Mouse (Mus musculus) layer of hippocampus, adult 9-11 months (tissue): ENCODE results near the gene Mfsd13b.
"Not testable (repeated sequence)": the region's sequence is repeated elsewhere in the genome, so short reads cannot be mapped to it uniquely, and the experiment has no call there.

Experiments used
- DNase-seq: peaks from one replicate; pipeline ENCODE4 v3.0.0; 2022

Mfsd13b gene

DNA sequence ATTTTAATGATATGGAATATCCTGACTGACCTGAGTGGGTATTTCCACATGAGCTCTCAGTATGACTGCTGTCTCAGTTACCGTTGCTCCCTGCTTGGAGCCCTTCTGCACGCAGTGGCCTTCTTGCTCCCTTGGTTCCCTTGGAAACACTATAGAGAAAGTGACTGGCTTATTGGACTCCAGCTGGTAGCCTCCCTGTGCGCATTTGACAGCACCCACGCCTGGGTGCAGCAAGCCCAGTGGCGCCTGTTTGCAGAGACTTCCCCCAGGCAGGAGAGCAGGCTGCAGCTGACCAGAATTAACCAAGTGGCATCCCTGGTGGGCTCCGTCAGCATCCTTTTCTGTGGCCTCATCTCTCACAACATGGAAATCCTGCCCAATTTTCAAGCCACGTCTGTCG, 8.9 kb downstream of the Mfsd13b start:
- DNase-seq = peak; percentile 41

DNA sequence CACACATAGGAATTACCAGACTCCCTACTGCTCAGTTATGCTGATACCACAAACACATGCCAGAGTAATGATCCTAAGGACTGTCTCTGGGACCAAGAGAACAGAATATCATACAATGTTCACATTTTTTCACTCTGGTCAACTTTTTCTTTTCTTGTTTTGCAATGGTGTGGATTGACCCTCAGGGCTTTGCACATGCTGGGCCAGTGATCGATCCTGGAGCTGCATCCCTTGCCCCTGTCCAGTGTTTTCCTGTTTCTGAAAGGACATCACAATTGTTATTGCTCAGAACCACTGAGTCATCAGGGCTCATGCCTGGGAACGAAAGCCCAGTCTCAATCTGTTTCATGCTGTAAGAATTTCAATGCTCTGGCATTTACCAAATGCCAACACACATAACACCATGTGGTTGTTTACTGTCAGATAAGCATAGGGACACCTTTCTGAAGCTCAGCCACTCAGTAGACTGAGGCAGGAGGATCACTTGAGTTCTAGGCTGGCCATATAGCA, 16.8 kb downstream of the Mfsd13b start:
- no peak for DNase-seq

DNA sequence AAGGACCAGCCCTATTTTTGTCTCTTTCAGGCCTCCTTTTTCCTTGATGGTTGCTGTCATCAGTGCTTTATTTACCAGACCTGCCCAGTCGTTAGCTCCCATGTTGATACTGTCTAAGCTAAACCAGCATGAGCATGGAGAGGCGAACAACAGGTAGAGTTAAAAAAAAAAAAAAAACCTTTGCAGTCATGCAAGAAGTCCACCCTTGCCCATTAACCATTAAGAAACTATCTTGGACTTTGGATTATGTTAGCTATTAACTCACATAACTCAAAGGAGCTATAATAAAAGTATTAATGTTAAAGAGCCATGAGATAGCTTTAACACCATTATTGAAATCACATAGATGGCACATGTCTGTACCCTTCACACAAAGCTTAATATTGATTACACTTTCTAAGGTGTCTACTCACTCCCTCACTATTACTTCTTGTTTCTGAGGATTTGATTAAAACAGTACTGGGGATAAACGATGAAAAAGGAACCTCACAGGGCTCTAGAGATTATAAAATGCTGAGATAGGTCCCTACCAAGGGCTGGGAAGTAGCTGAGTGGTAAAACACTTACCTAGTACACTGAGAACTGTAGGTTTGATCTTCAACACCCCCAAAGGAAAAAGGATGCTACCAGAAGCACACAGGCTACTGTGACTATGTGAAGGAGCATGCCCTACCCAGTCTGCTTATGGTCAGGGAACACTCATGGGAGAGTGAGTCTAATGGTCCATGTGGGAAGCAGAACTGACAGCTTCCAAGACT, 17.9 kb downstream of the Mfsd13b start:
- no peak for DNase-seq

GRCm38 (mm10) chr7:121001879-121002278, 19.6 kb downstream of the Mfsd13b start:
- DNase-seq = no peak

DNA sequence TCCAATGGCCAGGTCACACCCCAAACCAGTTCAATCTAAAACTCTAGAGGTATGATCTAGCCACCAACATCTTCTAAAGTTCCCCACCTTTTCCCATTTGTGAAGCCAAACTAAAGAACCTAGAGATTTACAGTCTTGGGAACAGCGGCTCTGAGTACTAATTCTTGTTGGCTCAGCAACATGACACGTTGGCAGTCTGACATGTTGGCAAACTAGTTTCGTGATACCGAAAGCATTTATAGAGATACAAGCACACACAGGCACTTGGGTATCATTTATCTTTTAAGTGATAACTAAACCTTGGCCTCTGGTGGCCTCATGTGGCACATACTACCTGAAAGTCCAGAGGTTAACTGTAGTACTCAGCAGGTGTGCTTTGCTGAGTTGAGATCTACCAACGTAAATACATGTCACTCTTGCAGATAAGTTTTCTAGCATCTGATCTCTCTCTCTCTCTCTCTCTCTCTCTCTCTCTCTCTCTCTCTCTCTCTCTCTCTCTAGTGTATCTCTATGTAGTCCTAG, 20.2 kb downstream of the Mfsd13b start:
- DNase-seq = no peak

DNA sequence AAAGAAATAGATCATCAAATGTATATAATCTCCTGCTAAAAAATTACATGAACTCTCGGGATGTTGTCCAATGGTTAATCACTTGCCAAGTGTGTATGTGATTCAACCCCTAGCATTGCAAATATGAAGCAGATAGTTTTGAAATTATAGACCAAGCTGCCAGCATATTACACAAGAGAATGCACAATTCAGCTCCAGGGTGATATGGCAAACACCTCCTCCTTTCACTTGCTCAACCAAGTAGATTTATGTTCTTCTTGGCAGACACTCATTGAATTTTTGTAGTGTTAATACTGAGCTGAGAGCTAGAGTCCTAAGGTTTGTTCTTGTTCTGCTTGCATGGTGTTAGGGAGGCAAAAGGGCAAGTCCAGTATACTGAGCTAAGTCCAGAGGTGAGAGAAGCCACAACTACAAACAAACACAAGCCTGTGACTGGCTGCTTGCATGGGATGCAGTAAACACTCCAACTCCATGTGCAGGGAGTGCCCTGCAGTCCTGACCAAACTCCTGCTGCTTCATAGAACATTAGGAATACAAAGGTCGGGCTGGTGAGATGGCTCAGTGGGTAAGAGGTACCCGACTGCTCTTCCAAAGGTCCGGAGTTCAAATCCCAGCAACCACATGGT, 21.6 kb downstream of the Mfsd13b start:
- no peak for DNase-seq

DNA sequence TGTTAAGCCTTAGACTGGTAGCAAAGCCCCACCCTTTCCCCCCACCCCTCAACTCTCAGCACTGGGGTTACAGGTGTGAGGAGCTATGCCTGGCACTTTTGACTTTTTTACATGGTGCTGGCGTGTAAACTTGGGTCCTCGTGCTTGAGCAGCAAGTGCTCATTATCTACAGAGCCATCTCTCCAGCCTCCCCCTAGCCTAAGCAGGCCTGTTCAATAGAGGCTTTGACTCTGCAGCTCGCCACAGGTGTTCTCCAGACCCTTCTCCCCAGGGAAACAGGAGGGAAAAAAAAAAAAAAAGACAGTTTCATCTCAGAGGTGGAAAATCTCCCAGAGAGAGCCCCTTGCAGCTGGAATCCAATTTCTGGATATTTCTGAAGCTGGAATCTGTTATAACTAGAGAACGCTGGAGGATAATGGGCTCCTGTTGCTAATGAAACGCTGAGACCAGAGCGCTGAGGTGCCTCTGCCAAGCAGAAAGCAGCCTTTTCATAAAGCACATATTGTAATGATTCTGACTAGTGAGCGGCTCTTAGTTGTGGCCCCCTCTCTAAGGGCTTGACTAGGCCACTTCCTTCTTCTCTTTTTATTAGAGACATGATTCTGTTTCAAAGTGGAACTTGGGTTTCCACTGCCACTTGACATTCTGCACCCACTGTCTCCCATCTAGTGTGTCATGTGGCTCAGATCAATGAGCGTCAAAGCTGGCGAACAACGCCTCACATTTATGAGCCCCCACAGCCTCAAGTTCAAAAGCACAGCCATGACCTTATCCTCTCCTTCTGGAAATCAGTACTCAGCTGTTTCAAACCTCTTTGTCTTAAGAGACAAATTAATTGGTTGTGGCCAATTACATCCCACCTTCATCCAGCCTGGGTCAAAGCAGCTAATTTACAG, 29.7 kb downstream of the Mfsd13b start:
- no peak for DNase-seq

- DNase-seq = no peak
Observed at GRCm38 (mm10) chr7:121014486-121014885, 32.2 kb downstream of the Mfsd13b start.

DNA sequence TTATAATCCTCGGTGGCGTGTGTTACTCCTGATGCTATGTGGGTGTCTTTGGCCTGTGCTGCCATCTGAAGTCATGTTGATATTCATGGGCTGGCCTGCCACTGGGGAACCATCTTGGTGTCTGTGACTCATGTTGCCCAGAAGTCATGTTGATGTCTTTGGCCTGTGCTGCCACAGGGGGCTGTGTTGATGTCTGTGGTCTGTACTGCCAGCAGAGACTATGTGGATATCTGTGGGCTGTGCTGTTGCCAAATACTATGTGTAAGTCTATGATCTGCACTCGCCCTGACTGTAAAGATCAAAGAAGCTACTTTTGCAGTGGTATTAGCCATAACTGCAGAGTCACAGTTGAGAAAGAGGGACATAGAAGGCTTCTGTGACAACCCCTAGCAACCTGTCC, 36.5 kb downstream of the Mfsd13b start:
- DNase-seq = no peak

DNA sequence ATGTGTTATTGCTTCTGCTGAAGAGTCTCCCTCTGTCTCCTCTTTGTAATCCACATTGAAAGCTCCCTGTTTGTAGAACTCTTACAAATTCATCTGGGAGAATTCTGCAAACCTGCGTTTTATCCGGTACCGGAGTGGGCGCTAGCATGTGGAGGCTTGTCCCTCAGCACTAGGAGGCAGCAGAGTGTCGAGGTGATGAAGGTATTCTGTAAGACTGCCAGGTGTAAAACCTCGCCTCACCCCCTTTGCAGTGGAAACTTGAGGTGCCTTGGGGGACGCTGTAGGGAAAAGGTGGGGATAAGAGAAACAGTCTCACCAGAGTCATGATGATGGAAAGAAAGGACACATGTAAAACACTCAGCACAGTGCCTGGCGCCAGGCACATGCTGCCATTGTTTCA, 38.0 kb downstream of the Mfsd13b start:
- no peak for DNase-seq

DNA sequence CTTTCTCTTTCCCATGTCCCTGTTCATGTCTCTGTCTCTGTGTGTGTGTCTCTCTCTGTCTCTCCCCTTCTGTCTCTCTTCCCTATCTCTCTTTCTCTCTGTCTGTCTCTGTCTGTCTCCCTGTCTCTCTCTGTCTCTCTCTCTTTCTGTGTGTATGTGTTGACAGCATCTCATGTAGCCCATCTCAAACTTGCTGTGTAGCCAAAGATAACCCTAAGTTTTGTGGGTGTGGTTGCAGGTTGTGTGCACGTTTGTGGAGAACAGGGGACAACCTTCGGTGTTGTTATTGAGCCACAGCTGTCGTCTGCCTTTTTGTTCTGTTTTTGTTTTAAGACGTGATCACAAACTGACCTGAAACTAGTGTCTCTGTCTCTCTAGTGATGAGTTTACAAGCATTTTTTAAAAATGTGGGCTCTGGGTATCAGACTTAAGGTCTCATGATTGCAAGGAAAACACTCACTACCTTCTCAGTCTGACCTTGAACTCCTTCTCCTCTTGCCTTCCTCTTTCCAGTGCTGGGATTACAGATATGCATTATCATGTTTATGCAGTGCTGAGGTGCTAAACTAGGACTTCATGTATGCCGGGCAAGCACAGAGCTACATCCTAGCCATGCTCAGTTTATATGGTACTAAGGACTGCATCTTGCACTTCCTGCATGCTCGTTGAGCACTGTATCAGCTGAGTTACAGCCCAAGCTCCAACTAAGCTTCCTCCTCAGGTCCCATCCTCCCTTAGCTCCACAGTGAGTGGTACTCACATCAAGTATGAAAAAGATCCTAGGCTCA, 43.1 kb downstream of the Mfsd13b start:
- DNase-seq = no peak

DNA sequence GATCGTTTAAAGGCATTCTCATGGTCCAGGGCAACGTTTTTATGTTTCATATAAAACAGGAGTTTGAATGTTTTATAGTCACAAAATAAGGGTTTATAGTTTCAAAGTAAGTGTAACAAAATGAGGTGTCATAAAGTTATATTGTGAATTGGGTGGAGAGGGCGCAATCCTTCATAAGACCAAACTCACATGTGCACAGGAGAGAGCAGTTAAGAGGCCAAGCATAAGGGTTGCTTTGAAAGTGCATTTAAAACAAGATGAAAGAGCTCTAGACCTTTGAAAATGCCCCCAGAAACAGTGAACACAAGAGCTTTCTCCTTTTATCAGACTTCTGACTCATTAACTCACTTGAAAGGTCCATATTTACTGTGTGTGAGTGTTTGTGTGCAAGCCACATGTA, 44.0 kb downstream of the Mfsd13b start:
- DNase-seq = no peak

DNA sequence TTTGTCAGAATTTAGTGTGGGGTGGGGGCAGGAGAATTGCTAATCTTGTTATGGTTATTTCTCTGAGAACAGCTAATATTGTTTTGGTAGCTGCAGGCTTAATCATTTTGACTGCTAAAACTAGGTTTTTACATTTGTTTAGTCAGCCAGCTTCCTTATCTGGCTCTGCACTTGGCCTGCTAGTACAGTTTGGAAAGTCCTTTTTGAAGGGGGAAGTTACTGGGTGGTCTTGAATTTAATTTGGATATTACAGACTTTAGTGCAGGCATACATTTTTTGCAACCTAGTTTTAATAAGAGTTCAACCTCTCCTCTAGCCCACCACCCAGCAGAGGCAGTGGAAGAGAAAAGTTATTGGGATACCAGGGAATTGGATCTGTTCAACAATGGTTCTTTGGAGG, 47.6 kb downstream of the Mfsd13b start:
- DNase-seq = not testable (repeated sequence)

DNA sequence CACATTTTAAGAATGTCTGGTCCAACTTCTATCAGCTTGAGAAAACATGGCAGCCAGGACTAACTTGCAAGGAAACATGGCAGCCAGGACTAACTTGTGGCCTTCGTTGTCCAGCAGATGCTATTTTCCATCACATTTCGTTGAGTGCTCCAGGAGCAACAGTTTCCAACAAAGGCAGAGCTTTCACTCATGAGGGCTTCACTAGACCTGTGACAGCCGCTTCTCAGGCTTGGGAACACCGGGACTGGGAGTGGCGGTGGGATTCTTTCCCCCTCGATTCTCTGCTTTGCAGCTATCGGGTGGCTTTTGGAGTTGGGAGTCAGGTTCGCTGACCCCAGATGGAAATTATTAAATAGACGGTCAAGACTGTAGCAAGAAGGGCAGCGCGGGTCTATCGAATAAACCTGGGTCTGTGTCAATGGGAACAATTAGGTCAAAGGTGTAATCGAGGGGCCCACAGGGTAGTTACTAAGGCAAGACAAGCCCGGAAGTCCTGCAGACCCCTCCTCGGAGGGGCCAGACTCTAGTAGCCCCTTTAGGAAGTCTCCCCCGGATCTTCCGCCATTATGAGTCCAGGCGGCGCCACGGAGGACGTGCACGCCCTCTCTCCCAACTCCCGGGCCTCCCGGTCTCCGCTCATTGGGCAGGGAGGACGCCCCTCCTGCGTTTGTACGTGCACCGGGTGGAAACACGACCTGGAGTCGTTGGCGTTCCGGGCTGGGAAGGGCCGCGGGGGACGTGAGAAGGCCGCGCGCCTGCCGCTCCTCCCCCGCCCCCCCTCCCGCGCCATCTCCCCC, 51.7 kb downstream of the Mfsd13b start, which contains the start of gene Mettl9:
Gene Mettl9, plus strand, starts transcription at position 590 of the 797 bp plus-strand sequence.
- DNase-seq = peak; percentile 94

DNA sequence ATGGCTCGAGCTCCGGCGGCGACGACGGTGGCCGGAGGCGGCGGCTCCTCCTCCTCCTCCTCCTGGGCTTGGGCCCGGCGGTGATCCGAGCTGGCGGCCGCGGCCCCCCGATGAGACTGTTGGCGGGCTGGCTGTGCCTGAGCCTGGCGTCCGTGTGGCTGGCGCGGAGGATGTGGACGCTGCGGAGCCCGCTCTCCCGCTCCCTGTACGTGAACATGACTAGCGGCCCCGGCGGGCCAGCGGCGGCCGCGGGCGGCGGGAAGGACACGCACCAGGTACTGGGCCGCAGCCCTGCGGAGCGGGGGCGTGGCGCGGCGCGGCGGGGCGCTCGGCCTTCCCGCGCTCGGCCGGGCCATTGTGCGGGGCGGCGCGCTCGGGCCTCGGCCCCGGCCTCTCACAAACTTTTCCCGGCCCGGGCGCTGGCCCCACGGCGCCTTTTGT, 52.4 kb downstream of the Mfsd13b start:
- DNase-seq = no peak

GRCm38 (mm10) chr7:121035161-121035721, 52.9 kb downstream of the Mfsd13b start:
- no peak for DNase-seq

- DNase-seq = no peak
Observed at GRCm38 (mm10) chr7:121040595-121040994, 58.3 kb downstream of the Mfsd13b start.

DNA sequence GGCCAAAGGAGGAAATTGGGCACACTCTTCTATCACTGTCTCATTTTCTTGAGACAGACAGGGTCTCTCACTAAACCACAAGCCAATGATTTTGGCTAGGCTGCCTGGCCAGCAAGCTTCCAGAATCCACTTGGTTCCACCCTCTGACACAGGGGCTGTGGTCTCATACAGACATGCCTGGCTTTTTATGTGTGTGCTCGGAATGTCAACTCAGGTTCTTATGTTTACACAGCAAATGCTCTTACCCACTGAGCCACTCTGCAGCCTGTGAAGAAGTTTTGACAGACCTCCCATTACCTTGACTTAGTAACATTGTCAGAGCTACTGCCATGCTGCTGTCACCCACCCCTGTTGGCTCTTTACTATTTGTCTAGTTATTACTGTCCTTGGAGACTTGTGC, 59.7 kb downstream of the Mfsd13b start:
- DNase-seq = no peak

DNA sequence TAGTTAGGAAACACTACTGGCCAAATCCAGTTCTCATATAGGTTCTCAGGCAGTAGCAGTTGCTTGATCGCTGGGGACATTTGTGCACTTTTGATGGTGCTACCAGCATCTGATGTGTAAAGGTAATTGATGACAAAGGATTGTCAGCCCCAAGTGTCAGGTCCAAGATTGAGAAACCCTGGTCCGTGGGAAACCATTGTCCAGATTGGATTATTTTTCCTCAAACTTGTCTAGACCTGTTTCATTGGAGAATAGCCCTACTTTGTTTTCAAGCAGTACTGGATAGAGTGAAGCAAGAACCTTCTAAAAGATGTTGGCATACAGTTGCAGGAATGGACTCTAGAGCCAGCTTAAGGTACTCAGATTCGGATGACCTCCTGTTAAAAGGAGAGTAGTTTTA, 60.7 kb downstream of the Mfsd13b start:
- DNase-seq = no peak

- no peak for DNase-seq
Observed at GRCm38 (mm10) chr7:121043510-121043909, 61.2 kb downstream of the Mfsd13b start.

DNA sequence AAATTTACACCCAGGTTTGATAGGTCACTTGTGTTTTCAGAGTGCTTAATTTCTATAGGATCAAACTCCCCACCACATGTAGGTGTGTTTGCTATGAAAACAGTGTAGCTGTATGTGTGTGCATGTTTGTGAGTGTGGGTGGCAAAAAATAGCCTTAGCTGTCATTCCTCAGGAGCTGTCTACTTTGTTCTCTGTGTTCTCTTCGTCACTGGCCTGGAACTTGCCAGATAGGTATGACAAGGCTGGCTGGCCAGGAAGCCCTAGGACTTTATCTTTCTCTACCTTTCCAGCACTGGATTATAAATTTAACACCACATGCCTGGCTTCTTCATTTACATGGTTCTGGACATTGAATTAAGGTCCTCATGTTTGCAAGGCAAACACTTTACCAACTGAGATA, 61.9 kb downstream of the Mfsd13b start:
- DNase-seq = no peak
